Mouse (Mus musculus): ENCODE measurements around the gene Adgrf5. TPM values are rescaled to one million over a fixed set of nuclear protein-coding genes. Genes with fewer than 3 reads are reported as not detected.
A peak's percentile ranks its signal among the peaks of the same experiment; 100 is the strongest.
"Not testable (repeated sequence)": the region's sequence is repeated elsewhere in the genome, so short reads cannot be mapped to it uniquely, and the experiment has no call there.

Gene Adgrf5
- polyA plus RNA-seq, 1 experiment from 2014 or later = 18.7 TPM

GRCm38 (mm10) chr17:43346499-43346898 is 13.8 kb upstream of the Adgrf5 start:
- ATAC-seq (ENCODE audit: extremely low read depth, insufficient number of reproducible peaks, low FRiP score, low TSS enrichment); H3K27ac ChIP-seq (replicated peaks); H3K4me1 ChIP-seq; H3K36me3 ChIP-seq; H3K4me2 ChIP-seq; H3K9me3 ChIP-seq; H3K27me3 ChIP-seq (replicated peaks); H3K4me3 ChIP-seq; H3K9ac ChIP-seq: not testable (repeated sequence)
- 85% methylated on average over 2 of the region's 2 CpGs for WGBS

DNA sequence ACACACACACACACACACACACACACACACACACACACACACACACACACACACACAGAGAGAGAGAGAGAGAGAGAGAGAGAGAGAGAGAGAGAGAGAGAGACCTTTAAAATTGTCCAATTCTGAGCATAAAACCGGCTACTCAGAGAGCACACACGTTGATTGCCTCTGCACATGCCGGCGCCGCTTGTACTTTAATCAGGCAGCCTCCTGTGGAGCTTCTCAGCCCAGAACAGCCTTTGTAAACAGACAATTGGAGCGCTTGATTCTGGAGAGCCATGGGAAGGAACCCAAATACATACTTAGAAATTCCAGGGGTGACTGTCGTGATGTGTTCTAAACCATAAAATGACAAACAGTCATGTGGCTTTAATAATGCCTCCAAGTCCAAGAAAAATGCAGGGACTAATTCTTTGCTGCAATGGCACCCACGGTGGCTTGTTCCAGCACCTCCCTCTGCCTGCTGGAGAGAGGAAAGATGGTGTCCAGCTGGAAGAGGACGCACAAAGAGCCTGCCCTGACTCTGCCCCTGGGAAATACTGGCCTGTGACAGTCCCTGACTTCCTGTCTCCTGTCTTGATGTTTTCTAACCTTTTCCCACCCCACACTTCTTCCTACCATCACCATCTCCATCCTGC is 2.2 kb upstream of the Adgrf5 start:
- no peak for ATAC-seq (ENCODE audit: extremely low read depth, insufficient number of reproducible peaks, low FRiP score, low TSS enrichment)
- H3K4me3 ChIP-seq = no peak overlapping the region
- H3K9ac ChIP-seq = no peak overlapping the region
- 22% methylated on average over 9 of the region's 9 CpGs for WGBS
- peak overlapping the region; percentile 12; the same call in 1 of the 2 replicates for H3K27ac ChIP-seq (replicated peaks)
- H3K4me2 ChIP-seq = peak overlapping the region; percentile 10; the same call in 1 of the 2 replicates
- H3K27me3 ChIP-seq (replicated peaks) = peaks cover 16% of the 10 kb centered on the region
- no peaks in the 10 kb centered on the region for H3K36me3 ChIP-seq
- H3K9me3 ChIP-seq = no peaks in the 10 kb centered on the region
- peaks cover 41% of the 10 kb centered on the region for H3K4me1 ChIP-seq

GRCm38 (mm10) chr17:43361021-43361420 is 770 bp downstream of the Adgrf5 start:
- WGBS = 70% methylated on average over 11 of the region's 11 CpGs
- H3K9me3 ChIP-seq = no peaks in the 10 kb centered on the region
- H3K9ac ChIP-seq = peak overlapping the region; percentile 70
- H3K4me1 ChIP-seq = peaks cover 69% of the 10 kb centered on the region
- H3K36me3 ChIP-seq = no peaks in the 10 kb centered on the region
- no peak for ATAC-seq (ENCODE audit: extremely low read depth, insufficient number of reproducible peaks, low FRiP score, low TSS enrichment)
- peaks cover 30% of the 10 kb centered on the region for H3K27me3 ChIP-seq (replicated peaks)
- peak overlapping the region; percentile 64; the same call in 1 of the 2 replicates for H3K27ac ChIP-seq (replicated peaks)
- peak overlapping the region; percentile 59 for H3K4me2 ChIP-seq
- H3K4me3 ChIP-seq = peak overlapping the region; percentile 44

- Histone ChIP-seq H3K27ac (replicated peaks) (peak overlapping the region; percentile 55; the same call in 1 of the 2 replicates), H3K4me2 (peak overlapping the region; percentile 59), H3K9ac (peak overlapping the region; percentile 53; the same call in 1 of the 2 replicates), H3K27me3 (replicated peaks) (peaks cover 30% of the 10 kb centered on the region), H3K4me3 (peak overlapping the region; percentile 44), H3K36me3 (no peaks in the 10 kb centered on the region), H3K4me1 (peaks cover 73% of the 10 kb centered on the region), H3K9me3 (no peaks in the 10 kb centered on the region)
- ATAC-seq (ENCODE audit: extremely low read depth, insufficient number of reproducible peaks, low FRiP score, low TSS enrichment) = no peak
- 15% methylated on average over 11 of the region's 11 CpGs for WGBS
These were observed 2.1 kb downstream of the Adgrf5 start for GRCm38 (mm10) chr17:43362362-43362761.

DNA sequence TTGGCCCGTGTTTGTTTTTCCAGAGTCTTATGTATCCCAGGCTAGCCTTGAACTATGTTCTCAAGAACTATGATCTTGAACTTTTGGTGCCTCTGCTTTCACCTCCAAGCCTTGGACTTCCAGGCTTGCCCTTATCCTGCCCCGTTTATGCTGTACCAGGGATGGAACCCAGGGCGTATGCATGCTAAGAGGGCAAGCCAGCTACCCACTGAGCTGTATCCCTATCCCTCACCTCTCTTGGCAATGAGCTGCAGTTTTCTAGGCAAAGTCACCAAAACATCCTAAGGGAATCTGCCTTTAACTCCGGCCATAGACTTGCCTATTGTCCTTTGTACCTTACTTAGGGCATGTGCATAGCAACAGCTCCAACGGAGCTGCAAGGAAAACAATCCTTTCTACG is 2.6 kb downstream of the Adgrf5 start:
- Histone ChIP-seq H3K36me3 (no peaks in the 10 kb centered on the region), H3K4me3 (peak overlapping the region; percentile 44; the same call in 1 of the 2 replicates), H3K27ac (replicated peaks) (peak overlapping the region; percentile 55; the same call in 1 of the 2 replicates), H3K4me2 (peak overlapping the region; percentile 59), H3K4me1 (peaks cover 71% of the 10 kb centered on the region), H3K27me3 (replicated peaks) (peaks cover 30% of the 10 kb centered on the region), H3K9ac (no peak overlapping the region; the same call in 1 of the 2 replicates), H3K9me3 (no peaks in the 10 kb centered on the region)
- 61% methylated on average over 6 of the region's 6 CpGs for WGBS
- ATAC-seq (ENCODE audit: extremely low read depth, insufficient number of reproducible peaks, low FRiP score, low TSS enrichment) = no peak

- Histone ChIP-seq H3K27ac (replicated peaks) (no peak overlapping the region), H3K27me3 (replicated peaks) (peaks cover 29% of the 10 kb centered on the region), H3K4me2 (peak overlapping the region; percentile 59; the same call in 1 of the 2 replicates), H3K36me3 (no peaks in the 10 kb centered on the region), H3K4me3 (no peak overlapping the region), H3K9me3 (no peaks in the 10 kb centered on the region), H3K9ac (no peak overlapping the region), H3K4me1 (peaks cover 61% of the 10 kb centered on the region)
- ATAC-seq (ENCODE audit: extremely low read depth, insufficient number of reproducible peaks, low FRiP score, low TSS enrichment) = no peak
- WGBS = 38% methylated on average over 6 of the region's 6 CpGs
These were observed 3.7 kb downstream of the Adgrf5 start for GRCm38 (mm10) chr17:43363921-43364320.

DNA sequence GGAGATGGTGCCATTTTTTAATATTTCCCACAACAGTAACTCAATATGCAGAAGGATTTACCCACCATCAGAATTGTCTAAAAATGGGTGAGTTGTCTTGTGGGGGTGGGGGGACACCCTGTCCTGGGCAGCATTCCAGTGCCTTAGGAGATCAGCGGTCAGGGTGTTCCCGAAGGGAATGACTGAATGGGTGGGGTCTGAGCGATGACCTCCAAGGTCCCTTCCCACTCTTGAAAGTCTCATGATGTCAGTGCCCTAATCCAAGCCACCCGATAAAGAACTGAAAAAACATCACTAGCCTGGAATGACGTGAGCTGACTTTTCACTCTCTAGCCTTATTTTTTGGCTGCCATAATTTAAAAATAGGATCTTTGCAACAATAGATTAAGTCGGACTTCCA is 5.0 kb downstream of the Adgrf5 start:
- peaks cover 26% of the 10 kb centered on the region for H3K27me3 ChIP-seq (replicated peaks)
- H3K4me2 ChIP-seq = no peak overlapping the region
- 0 out of 2 replicates have a peak overlapping the region, but pooled peaks have one; percentile 65 for H3K27ac ChIP-seq (replicated peaks)
- H3K4me3 ChIP-seq = no peak overlapping the region
- 48% methylated on average over 6 of the region's 6 CpGs for WGBS
- H3K9me3 ChIP-seq = no peaks in the 10 kb centered on the region
- H3K4me1 ChIP-seq = peaks cover 54% of the 10 kb centered on the region
- H3K9ac ChIP-seq = no peak overlapping the region
- ATAC-seq (ENCODE audit: extremely low read depth, insufficient number of reproducible peaks, low FRiP score, low TSS enrichment) = no peak
- H3K36me3 ChIP-seq = no peaks in the 10 kb centered on the region

GRCm38 (mm10) chr17:43366486-43366885 is 6.2 kb downstream of the Adgrf5 start:
- peaks cover 50% of the 10 kb centered on the region for H3K4me1 ChIP-seq
- WGBS = 26% methylated on average over 9 of the region's 9 CpGs
- peaks cover 16% of the 10 kb centered on the region for H3K27me3 ChIP-seq (replicated peaks)
- H3K27ac ChIP-seq (replicated peaks) = peak overlapping the region; percentile 65; the same call in 1 of the 2 replicates
- ATAC-seq (ENCODE audit: extremely low read depth, insufficient number of reproducible peaks, low FRiP score, low TSS enrichment) = no peak
- peak overlapping the region; percentile 6; the same call in 1 of the 2 replicates for H3K4me2 ChIP-seq
- H3K9ac ChIP-seq = no peak overlapping the region
- no peak overlapping the region for H3K4me3 ChIP-seq
- H3K9me3 ChIP-seq = no peaks in the 10 kb centered on the region
- H3K36me3 ChIP-seq = no peaks in the 10 kb centered on the region

- H3K4me1 ChIP-seq = peaks cover 34% of the 10 kb centered on the region
- WGBS = 56% methylated on average over 5 of the region's 5 CpGs
- H3K36me3 ChIP-seq = no peaks in the 10 kb centered on the region
- H3K4me3 ChIP-seq = no peak overlapping the region
- no peak overlapping the region for H3K9ac ChIP-seq
- H3K4me2 ChIP-seq = no peak overlapping the region
- no peaks in the 10 kb centered on the region for H3K9me3 ChIP-seq
- no peak for ATAC-seq (ENCODE audit: extremely low read depth, insufficient number of reproducible peaks, low FRiP score, low TSS enrichment)
- peak overlapping the region; percentile 82 for H3K27ac ChIP-seq (replicated peaks)
- peaks cover 14% of the 10 kb centered on the region for H3K27me3 ChIP-seq (replicated peaks)
These were observed 7.9 kb downstream of the Adgrf5 start for GRCm38 (mm10) chr17:43368171-43368576.

GRCm38 (mm10) chr17:43372604-43373003 is 12.4 kb downstream of the Adgrf5 start:
- 66% methylated on average over 4 of the region's 4 CpGs for WGBS
- Histone ChIP-seq H3K9ac (no peak overlapping the region), H3K4me1 (peaks cover 14% of the 10 kb centered on the region), H3K4me2 (no peak overlapping the region), H3K36me3 (no peaks in the 10 kb centered on the region), H3K9me3 (no peaks in the 10 kb centered on the region), H3K27ac (replicated peaks) (0 out of 2 replicates have a peak overlapping the region, but pooled peaks have one; percentile 39), H3K27me3 (replicated peaks) (no peaks in the 10 kb centered on the region), H3K4me3 (no peak overlapping the region)
- ATAC-seq (ENCODE audit: extremely low read depth, insufficient number of reproducible peaks, low FRiP score, low TSS enrichment) = no peak

DNA sequence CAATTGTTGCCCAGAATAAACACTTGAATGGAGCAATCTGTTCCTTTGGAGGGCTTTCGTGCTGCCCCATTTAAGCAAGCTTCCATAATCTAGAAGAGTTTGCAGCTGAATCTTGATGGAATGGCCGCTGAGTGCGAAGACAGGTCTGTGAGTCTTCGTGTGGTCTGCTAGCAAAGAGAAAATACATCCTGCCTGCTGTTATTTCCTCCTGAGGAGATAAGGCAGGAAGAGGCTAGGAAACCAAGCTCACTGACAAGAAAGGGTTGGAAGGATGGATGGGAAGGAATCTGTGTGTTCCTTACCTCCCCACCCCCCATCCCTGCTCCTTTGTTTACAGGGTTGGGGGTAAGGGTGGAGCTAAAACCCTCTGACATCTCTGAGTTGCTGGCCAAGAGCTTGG is 13.8 kb downstream of the Adgrf5 start:
- H3K4me2 ChIP-seq = no peak overlapping the region
- no peak for ATAC-seq (ENCODE audit: extremely low read depth, insufficient number of reproducible peaks, low FRiP score, low TSS enrichment)
- no peak overlapping the region for H3K4me3 ChIP-seq
- H3K9me3 ChIP-seq = no peaks in the 10 kb centered on the region
- H3K4me1 ChIP-seq = peaks cover 20% of the 10 kb centered on the region
- no peaks in the 10 kb centered on the region for H3K36me3 ChIP-seq
- no peaks in the 10 kb centered on the region for H3K27me3 ChIP-seq (replicated peaks)
- 0 out of 2 replicates have a peak overlapping the region, but pooled peaks have one; percentile 38 for H3K27ac ChIP-seq (replicated peaks)
- 20% methylated on average over 4 of the region's 4 CpGs for WGBS
- no peak overlapping the region for H3K9ac ChIP-seq

- Histone ChIP-seq H3K4me3 (no peak overlapping the region), H3K9ac (no peak overlapping the region), H3K27me3 (replicated peaks) (no peaks in the 10 kb centered on the region), H3K4me1 (peaks cover 20% of the 10 kb centered on the region), H3K36me3 (no peaks in the 10 kb centered on the region), H3K9me3 (no peaks in the 10 kb centered on the region), H3K27ac (replicated peaks) (peak overlapping the region; percentile 50), H3K4me2 (no peak overlapping the region)
- 36% methylated on average over 5 of the region's 5 CpGs for WGBS
- ATAC-seq (ENCODE audit: extremely low read depth, insufficient number of reproducible peaks, low FRiP score, low TSS enrichment) = no peak
These were observed 16.3 kb downstream of the Adgrf5 start for GRCm38 (mm10) chr17:43376527-43376926.

Data from heart, embryonic 13.5 days (tissue).